Mouse (Mus musculus): Measurements from ENCODE around the gene Selp. TPM values are rescaled to one million over a fixed set of nuclear protein-coding genes. Genes with fewer than 3 reads are reported as not detected.
A peak's percentile ranks its signal among the peaks of the same experiment; 100 is the strongest.

Selp gene
- polyA plus RNA-seq, 1 experiment from 2014 or later = 0.19 TPM

DNA sequence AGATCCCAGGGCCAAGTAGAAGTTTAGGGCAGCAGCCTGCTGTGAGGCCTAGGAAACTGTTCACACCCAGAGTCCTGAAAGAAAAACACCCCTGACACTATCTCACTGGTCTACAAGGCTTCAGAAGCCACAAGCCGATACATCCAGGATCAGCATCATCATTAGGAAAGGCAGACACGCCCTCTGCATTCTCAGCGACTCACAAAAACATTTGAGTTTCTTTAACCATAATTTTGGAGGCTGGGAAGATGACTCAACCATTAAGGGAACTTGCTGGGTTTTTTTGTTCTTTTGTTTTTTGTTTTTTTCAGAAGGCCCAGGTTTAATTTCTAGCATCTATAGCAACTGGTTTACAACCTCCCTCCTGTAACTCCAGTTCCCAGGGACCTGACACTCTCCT is 8.8 kb downstream of the Selp start:
- no peak overlapping the region for H3K4me3 ChIP-seq (ENCODE audit: low read depth, low read length)
- 17% methylated on average over 3 of the region's 3 CpGs for WGBS (ENCODE audit: insufficient replicate concordance)
- H3K27ac ChIP-seq (ENCODE audit: low read depth, low read length) = no peak overlapping the region
- H3K4me1 ChIP-seq (ENCODE audit: control insufficient read depth, insufficient read depth, low read length) = no peaks in the 10 kb centered on the region
- no peak for ATAC-seq (replicated peaks; ENCODE audit: insufficient number of reproducible peaks, low FRiP score, low TSS enrichment)
- no peaks in the 10 kb centered on the region for H3K27me3 ChIP-seq (ENCODE audit: control insufficient read depth, insufficient read depth, low read length)
- H3K9ac ChIP-seq (ENCODE audit: low read depth, low read length) = no peak overlapping the region
- no peak overlapping the region for H3K4me2 ChIP-seq
- H3K9me3 ChIP-seq (replicated peaks; ENCODE audit: control insufficient read depth, low read length) = no peaks in the 10 kb centered on the region; the same call in 1 of the 2 replicates
- H3K36me3 ChIP-seq (ENCODE audit: control insufficient read depth, insufficient read depth, low read length) = no peaks in the 10 kb centered on the region

- no peaks in the 10 kb centered on the region for H3K36me3 ChIP-seq (ENCODE audit: control insufficient read depth, insufficient read depth, low read length)
- H3K4me3 ChIP-seq (ENCODE audit: low read depth, low read length) = no peak overlapping the region
- ATAC-seq (replicated peaks; ENCODE audit: insufficient number of reproducible peaks, low FRiP score, low TSS enrichment) = no peak
- H3K9me3 ChIP-seq (replicated peaks; ENCODE audit: control insufficient read depth, low read length) = no peaks in the 10 kb centered on the region; the same call in 1 of the 2 replicates
- H3K27ac ChIP-seq (ENCODE audit: low read depth, low read length) = no peak overlapping the region
- H3K27me3 ChIP-seq (ENCODE audit: control insufficient read depth, insufficient read depth, low read length) = no peaks in the 10 kb centered on the region
- H3K4me2 ChIP-seq = no peak overlapping the region
- no peak overlapping the region for H3K9ac ChIP-seq (ENCODE audit: low read depth, low read length)
- no peaks in the 10 kb centered on the region for H3K4me1 ChIP-seq (ENCODE audit: control insufficient read depth, insufficient read depth, low read length)
- WGBS (ENCODE audit: insufficient replicate concordance) = 56% methylated on average over 3 of the region's 3 CpGs
These were observed 14.9 kb downstream of the Selp start for GRCm38 (mm10) chr1:164130013-164130412.

DNA sequence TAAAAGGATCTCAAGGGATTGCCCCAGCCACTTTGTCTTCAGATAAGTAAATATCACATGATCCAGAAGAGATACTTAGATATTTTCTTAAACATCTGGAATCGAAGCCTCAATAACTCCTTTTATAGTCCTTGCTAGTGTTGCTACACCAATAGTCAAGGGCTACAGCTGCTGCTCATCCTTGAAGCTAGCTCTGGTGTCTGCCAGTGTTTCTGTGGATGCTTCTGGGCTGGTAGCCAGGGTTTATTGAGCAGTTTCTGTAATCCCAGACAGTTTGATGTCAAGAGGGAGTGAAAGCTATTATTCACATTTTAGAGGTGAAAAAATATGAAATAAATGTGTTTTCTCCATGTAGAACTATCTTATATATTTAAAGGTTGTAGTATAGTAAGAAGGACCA is 17.5 kb downstream of the Selp start:
- no peaks in the 10 kb centered on the region for H3K36me3 ChIP-seq (ENCODE audit: control insufficient read depth, insufficient read depth, low read length)
- no peak overlapping the region for H3K9ac ChIP-seq (ENCODE audit: low read depth, low read length)
- H3K9me3 ChIP-seq (replicated peaks; ENCODE audit: control insufficient read depth, low read length) = no peaks in the 10 kb centered on the region; the same call in 1 of the 2 replicates
- H3K27me3 ChIP-seq (ENCODE audit: control insufficient read depth, insufficient read depth, low read length) = no peaks in the 10 kb centered on the region
- 0 out of 2 replicates have a peak, but pooled peaks cover 2% of the 10 kb centered on the region for H3K4me1 ChIP-seq (ENCODE audit: control insufficient read depth, insufficient read depth, low read length)
- ATAC-seq (replicated peaks; ENCODE audit: insufficient number of reproducible peaks, low FRiP score, low TSS enrichment) = no peak
- H3K4me3 ChIP-seq (ENCODE audit: low read depth, low read length) = no peak overlapping the region
- no peak overlapping the region for H3K27ac ChIP-seq (ENCODE audit: low read depth, low read length)
- WGBS (ENCODE audit: insufficient replicate concordance) = 78% methylated on average over 1 of the region's 1 CpGs
- H3K4me2 ChIP-seq = no peak overlapping the region

GRCm38 (mm10) chr1:164134101-164134500 is 19.0 kb downstream of the Selp start:
- Histone ChIP-seq H3K36me3 (ENCODE audit: control insufficient read depth, insufficient read depth, low read length) (no peaks in the 10 kb centered on the region), H3K4me3 (ENCODE audit: low read depth, low read length) (no peak overlapping the region), H3K27me3 (ENCODE audit: control insufficient read depth, insufficient read depth, low read length) (no peaks in the 10 kb centered on the region), H3K4me1 (ENCODE audit: control insufficient read depth, insufficient read depth, low read length) (0 out of 2 replicates have a peak, but pooled peaks cover 2% of the 10 kb centered on the region), H3K9ac (ENCODE audit: low read depth, low read length) (no peak overlapping the region), H3K27ac (ENCODE audit: low read depth, low read length) (no peak overlapping the region), H3K9me3 (replicated peaks; ENCODE audit: control insufficient read depth, low read length) (no peaks in the 10 kb centered on the region), H3K4me2 (no peak overlapping the region)
- 55% methylated on average over 6 of the region's 6 CpGs for WGBS (ENCODE audit: insufficient replicate concordance)
- ATAC-seq (replicated peaks; ENCODE audit: insufficient number of reproducible peaks, low FRiP score, low TSS enrichment) = no peak

DNA sequence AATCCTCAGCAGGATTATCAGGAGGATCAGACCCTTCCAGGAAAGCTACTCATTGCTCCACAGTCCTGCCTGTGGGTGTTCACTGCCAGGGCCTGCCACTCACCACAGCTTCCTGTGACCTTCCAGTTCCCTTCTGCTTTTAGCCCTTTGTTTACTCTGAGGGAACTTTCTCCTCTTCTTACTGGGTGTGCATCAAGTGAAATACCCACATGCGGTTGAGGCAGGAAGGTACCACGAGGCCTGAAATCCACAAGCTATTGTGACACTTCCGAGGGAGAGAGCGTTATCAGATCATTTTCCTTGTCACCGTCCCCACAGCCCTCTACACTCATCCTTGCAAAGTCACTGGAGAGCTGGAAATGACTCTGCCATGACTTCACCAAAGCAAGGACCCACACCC is 20.3 kb downstream of the Selp start:
- Histone ChIP-seq H3K4me2 (no peak overlapping the region), H3K36me3 (ENCODE audit: control insufficient read depth, insufficient read depth, low read length) (no peaks in the 10 kb centered on the region), H3K4me1 (ENCODE audit: control insufficient read depth, insufficient read depth, low read length) (0 out of 2 replicates have a peak, but pooled peaks cover 2% of the 10 kb centered on the region), H3K9ac (ENCODE audit: low read depth, low read length) (no peak overlapping the region), H3K27ac (ENCODE audit: low read depth, low read length) (no peak overlapping the region), H3K4me3 (ENCODE audit: low read depth, low read length) (no peak overlapping the region), H3K27me3 (ENCODE audit: control insufficient read depth, insufficient read depth, low read length) (no peaks in the 10 kb centered on the region), H3K9me3 (replicated peaks; ENCODE audit: control insufficient read depth, low read length) (no peaks in the 10 kb centered on the region)
- 48% methylated on average over 5 of the region's 5 CpGs for WGBS (ENCODE audit: insufficient replicate concordance)
- ATAC-seq (replicated peaks; ENCODE audit: insufficient number of reproducible peaks, low FRiP score, low TSS enrichment) = no peak

DNA sequence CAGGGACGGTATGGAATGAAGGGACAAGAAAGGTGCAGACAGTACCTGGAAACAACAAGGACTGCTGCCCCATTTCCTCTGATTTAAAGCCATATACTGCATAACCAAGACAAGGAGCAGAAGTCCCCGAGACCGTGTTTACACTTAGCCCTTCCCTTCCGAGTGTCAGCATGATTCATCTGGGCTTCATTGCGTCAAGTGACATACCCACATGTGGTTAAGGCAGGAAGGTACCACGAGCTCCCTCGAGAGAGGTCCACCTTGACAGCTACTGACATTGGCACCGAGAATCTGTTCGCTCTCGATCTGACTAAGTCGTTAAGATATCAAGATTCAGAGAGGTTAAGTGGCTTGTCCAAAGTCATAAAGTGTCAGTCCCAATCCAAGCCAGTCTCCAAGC is 20.9 kb downstream of the Selp start:
- Histone ChIP-seq H3K36me3 (ENCODE audit: control insufficient read depth, insufficient read depth, low read length) (no peaks in the 10 kb centered on the region), H3K4me2 (no peak overlapping the region), H3K4me1 (ENCODE audit: control insufficient read depth, insufficient read depth, low read length) (0 out of 2 replicates have a peak, but pooled peaks cover 2% of the 10 kb centered on the region), H3K9me3 (replicated peaks; ENCODE audit: control insufficient read depth, low read length) (no peaks in the 10 kb centered on the region), H3K27ac (ENCODE audit: low read depth, low read length) (no peak overlapping the region), H3K4me3 (ENCODE audit: low read depth, low read length) (no peak overlapping the region), H3K9ac (ENCODE audit: low read depth, low read length) (no peak overlapping the region), H3K27me3 (ENCODE audit: control insufficient read depth, insufficient read depth, low read length) (no peaks in the 10 kb centered on the region)
- 53% methylated on average over 11 of the region's 11 CpGs for WGBS (ENCODE audit: insufficient replicate concordance)
- ATAC-seq (replicated peaks; ENCODE audit: insufficient number of reproducible peaks, low FRiP score, low TSS enrichment) = no peak

DNA sequence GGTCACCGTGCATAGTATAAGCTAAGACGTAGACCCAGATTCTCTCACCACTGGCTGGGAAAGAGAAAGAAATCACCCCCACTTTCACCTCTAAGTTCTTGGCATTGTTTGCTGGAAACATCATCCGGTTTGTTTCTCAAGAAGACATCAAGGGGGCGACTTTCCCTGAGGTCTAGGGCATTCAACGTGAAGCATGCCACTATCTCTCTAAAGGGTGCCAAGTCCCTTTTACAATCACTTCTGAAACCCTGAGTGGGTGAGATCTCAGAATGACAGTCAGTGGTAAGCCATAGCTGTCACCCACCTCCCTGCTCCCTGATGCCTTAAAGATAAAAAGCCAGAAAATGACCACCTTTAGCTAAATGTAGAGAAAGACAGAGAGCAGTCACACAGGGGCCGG is 21.6 kb downstream of the Selp start:
- 61% methylated on average over 6 of the region's 6 CpGs for WGBS (ENCODE audit: insufficient replicate concordance)
- H3K4me3 ChIP-seq (ENCODE audit: low read depth, low read length) = no peak overlapping the region
- H3K27me3 ChIP-seq (ENCODE audit: control insufficient read depth, insufficient read depth, low read length) = no peaks in the 10 kb centered on the region
- no peaks in the 10 kb centered on the region for H3K36me3 ChIP-seq (ENCODE audit: control insufficient read depth, insufficient read depth, low read length)
- H3K4me1 ChIP-seq (ENCODE audit: control insufficient read depth, insufficient read depth, low read length) = 0 out of 2 replicates have a peak, but pooled peaks cover 2% of the 10 kb centered on the region
- ATAC-seq (replicated peaks; ENCODE audit: insufficient number of reproducible peaks, low FRiP score, low TSS enrichment) = no peak
- no peaks in the 10 kb centered on the region for H3K9me3 ChIP-seq (replicated peaks; ENCODE audit: control insufficient read depth, low read length)
- H3K9ac ChIP-seq (ENCODE audit: low read depth, low read length) = no peak overlapping the region
- no peak overlapping the region for H3K4me2 ChIP-seq
- H3K27ac ChIP-seq (ENCODE audit: low read depth, low read length) = no peak overlapping the region

- 7% methylated on average over 5 of the region's 5 CpGs for WGBS (ENCODE audit: insufficient replicate concordance)
- Histone ChIP-seq H3K4me1 (ENCODE audit: control insufficient read depth, insufficient read depth, low read length) (0 out of 2 replicates have a peak, but pooled peaks cover 2% of the 10 kb centered on the region), H3K9me3 (replicated peaks; ENCODE audit: control insufficient read depth, low read length) (no peaks in the 10 kb centered on the region), H3K27me3 (ENCODE audit: control insufficient read depth, insufficient read depth, low read length) (no peaks in the 10 kb centered on the region), H3K27ac (ENCODE audit: low read depth, low read length) (no peak overlapping the region), H3K9ac (ENCODE audit: low read depth, low read length) (no peak overlapping the region), H3K4me2 (peak overlapping the region; percentile 45), H3K36me3 (ENCODE audit: control insufficient read depth, insufficient read depth, low read length) (no peaks in the 10 kb centered on the region), H3K4me3 (ENCODE audit: low read depth, low read length) (no peak overlapping the region)
- ATAC-seq (replicated peaks; ENCODE audit: insufficient number of reproducible peaks, low FRiP score, low TSS enrichment) = no peak
These were observed 23.5 kb downstream of the Selp start for GRCm38 (mm10) chr1:164138365-164139130.

- no peak for ATAC-seq (replicated peaks; ENCODE audit: insufficient number of reproducible peaks, low FRiP score, low TSS enrichment)
- Histone ChIP-seq H3K4me3 (ENCODE audit: low read depth, low read length) (no peak overlapping the region), H3K4me2 (no peak overlapping the region), H3K36me3 (ENCODE audit: control insufficient read depth, insufficient read depth, low read length) (no peaks in the 10 kb centered on the region), H3K27me3 (ENCODE audit: control insufficient read depth, insufficient read depth, low read length) (no peaks in the 10 kb centered on the region), H3K27ac (ENCODE audit: low read depth, low read length) (no peak overlapping the region), H3K9ac (ENCODE audit: low read depth, low read length) (no peak overlapping the region), H3K9me3 (replicated peaks; ENCODE audit: control insufficient read depth, low read length) (no peaks in the 10 kb centered on the region), H3K4me1 (ENCODE audit: control insufficient read depth, insufficient read depth, low read length) (0 out of 2 replicates have a peak, but pooled peaks cover 2% of the 10 kb centered on the region)
- 61% methylated on average over 4 of the region's 4 CpGs for WGBS (ENCODE audit: insufficient replicate concordance)
These were observed 24.4 kb downstream of the Selp start for GRCm38 (mm10) chr1:164139464-164139863.
